Mouse (Mus musculus) adrenal gland, postnatal 4 days (tissue): Measurements from ENCODE around the gene Snx5. TPM values are rescaled to one million over a fixed set of nuclear protein-coding genes. Genes with fewer than 3 reads are reported as not detected.

ENCODE experiments used
- DNase-seq, 2 experiments: peaks; one replicate each; pipeline ENCODE4 v3.0.0; 2021 to 2022; ENCODE audit warnings: low spot score in 2 of 2, mixed read lengths in 2 of 2
- total RNA-seq, 2 experiments: library from RNA; stranded (reverse); gene quantifications; 2 replicates each; pipeline ENCODE4 v1.2.3; 2021

Snx5 gene
- total RNA-seq, 2 experiments from 2014 or later = 136 to 138 TPM

DNA sequence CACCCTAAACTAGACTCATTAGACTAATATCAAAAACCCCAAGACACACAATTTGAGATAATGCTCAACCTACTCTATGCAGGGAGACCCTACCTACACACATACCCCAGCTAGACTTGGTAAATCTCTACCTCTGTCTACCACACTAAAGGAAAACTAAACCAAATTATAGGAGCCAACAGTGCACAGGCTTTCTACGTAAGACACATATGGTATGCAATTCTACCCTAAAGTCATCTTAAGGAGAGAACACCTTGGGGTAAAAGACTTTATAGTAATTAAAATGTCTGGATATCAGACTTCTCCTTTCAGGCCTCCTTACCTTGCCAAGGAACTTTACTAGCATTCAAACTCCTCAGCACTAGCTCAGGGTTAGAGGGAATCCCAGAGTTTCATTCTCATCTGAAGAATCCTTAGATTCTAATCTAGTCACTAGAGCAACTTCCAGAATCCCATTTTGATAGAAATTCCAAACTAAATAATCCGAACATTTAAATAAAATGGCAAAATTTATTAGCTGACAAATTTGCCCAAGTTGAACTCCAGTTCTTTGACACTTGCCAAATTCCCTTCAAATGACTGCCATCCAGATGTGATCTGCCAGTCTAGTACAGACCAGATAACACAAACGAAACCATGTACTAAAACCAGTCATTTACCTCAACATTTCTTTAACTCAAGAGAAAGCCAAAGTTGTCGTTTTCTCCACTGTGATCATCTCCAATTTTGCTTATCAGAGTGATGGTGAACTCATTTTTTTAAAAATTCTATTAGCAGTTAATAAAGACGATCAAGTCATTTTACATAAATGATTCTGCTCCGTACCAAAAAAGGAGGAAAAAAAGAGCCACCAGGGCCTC lies 2.0 kb downstream of the Snx5 start:
- no peak for DNase-seq

DNA sequence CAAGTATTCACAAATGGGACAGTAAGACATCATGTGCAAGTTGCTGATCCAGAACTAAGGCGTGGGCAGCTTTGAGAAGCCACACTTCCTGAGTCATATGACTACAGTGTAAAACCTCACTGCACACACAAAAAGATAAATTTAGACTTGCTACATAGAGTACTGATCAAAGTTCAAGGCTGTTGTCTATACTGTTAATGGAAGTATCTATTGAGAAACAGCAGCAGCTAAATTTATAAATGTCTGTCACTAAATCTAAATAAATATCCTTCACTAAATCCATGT lies 3.0 kb downstream of the Snx5 start:
- no peak for DNase-seq

DNA sequence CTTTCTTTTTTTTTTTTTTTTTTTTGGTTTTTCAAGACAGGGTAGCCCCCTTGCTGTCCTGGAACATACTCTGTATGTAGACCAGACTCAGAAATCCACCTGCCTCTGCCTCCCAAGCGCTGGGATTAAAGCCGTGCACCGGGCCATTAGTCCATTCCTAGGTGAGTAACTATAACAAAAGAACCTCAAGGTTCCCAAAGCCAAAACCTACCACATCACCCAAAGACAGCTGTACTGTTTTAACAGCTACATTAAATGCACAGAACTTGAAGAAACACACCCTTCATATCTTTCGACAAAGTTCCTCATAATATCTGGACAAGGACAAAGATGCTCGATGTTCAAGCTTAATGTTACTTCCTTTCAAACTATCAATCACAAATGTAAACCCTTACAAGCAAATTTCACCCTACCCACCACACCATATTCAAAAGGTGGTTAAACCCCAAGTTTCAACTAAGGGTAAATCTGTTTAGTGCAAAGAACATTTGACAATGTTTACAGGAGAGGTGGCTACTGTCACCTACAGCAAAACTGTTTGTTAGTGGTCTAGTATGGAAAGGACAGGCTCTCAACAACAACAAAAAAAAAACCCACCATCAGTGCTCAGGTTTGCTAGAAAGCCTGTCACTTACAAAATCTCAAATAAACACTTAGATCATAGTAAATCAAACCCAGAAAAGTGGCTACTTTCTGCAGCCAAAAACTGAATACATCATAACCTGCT lies 3.5 kb downstream of the Snx5 start:
- DNase-seq = no peak

DNA sequence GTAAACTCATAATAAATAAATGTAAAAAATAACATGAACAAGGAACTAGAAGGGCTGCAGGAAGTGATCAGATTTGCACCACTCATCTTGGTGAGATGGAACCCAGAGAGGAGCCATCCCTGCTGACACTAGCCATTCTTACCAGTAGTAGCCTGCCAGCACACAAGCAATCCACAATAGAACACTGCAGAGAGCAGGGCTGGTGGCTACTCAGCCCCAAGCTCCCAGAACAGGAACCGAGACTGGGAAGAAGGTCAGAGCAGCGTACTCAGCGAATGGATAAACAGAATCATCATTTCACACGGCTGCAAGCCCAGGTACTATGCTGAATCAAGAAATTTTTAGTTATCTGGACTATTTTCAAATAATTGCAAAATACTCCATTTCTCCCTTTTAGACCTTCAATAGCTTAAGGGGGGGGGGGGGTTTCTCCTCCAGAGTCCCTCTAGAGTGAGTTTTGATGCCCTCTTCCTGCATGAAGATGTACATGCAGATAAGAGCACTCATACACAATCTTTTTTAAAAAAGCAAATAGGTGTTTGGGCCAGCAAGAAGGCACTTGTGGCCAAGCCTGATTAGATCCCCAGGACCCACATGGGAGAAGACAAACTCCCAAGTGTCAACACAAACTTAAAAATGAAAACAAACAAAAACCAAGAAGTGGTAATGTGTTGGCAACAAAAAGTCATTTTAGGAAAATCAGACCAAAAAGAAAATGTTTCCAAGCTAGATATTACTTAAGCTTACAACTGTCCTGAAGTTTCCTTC lies 4.6 kb downstream of the Snx5 start:
- DNase-seq = no peak

DNA sequence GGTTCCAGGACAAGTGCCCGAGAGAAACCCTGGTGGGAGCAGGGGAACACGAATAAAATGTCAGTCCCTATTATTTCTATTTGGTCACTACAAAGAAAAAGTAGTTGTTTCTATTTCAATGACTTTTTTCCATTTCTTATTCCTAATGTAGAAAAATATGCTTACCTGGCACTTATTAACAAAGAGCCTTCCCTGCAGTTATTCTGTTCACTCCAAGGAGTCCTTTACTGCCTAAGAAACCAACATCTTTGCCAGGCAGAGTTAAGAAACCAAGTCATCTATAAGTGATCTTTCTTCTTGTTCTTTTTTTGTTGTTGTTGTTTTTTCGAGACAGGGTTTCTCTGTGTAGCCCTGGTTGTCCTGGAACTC lies 5.6 kb downstream of the Snx5 start:
- DNase-seq = no peak

DNA sequence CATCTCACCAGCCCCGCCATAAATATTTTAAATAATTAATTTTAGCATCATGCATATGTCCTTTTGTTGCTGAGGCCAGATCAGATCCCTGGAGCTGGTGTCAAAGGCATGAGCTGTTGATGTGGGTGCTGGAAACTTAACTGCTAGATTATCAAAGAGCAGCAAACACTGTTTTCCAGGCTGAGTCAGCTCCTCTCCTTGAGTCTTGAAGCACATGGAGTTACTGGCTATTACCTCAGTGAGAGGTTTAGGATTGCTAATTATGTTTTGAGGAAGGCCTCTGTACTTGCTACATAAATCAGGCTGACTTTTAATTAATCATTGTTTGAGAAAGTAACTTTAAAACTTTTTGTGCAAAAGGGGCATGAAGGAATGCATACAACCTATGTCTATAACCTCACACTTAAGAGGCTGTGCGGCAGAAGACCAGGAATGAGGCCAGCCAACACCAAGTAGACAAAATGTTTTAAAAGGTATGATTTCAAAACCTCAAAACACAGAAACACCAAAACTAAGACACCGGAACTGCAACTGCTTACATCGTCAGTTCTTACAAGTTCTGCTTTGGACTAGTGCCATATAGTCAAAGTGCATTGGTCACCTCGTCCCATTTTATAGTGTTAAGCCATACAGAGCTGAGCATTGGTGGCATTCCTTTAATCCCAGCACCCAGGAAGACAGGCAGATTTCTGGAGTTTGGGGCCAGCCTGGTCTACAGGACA lies 6.1 kb downstream of the Snx5 start:
- DNase-seq = no peak

DNA sequence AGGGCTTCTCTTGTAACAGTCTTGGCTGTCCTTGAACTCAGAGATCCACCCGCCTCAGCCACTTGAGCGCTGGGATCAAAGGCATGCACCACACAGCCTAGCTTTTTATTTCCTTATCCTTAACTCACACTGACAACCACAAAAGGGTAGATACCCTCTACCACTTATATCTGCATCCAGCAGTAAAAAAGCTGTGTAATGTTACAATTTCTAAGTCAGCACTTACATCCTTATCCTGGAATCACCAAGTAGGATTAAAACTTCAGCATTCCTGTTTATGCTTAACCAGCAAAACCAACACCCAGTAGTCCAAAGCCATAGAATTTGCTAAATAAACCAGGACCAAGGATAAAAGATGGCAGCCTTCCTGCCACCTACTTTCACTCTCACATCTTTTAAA lies 7.9 kb downstream of the Snx5 start:
- no peak for DNase-seq

DNA sequence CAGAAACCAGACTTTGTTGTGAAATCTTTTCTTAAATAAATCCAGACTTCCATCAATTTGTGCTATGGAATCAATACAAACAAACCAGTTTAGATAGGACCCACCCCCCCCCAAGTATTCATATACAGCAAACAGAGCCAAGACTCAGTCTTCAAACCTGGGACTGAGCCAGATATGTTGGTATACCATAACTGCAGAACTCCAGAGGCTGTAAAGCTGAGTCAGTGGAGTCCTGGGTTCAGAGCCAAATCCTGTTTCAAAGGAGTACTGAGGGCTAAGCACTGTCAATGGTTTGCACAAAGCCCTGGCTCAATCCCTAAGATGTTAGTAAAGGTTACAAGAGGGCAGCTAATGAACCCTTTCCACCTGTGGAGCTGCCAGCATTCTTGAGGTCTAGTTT lies 20.6 kb downstream of the Snx5 start:
- DNase-seq = no peak

DNA sequence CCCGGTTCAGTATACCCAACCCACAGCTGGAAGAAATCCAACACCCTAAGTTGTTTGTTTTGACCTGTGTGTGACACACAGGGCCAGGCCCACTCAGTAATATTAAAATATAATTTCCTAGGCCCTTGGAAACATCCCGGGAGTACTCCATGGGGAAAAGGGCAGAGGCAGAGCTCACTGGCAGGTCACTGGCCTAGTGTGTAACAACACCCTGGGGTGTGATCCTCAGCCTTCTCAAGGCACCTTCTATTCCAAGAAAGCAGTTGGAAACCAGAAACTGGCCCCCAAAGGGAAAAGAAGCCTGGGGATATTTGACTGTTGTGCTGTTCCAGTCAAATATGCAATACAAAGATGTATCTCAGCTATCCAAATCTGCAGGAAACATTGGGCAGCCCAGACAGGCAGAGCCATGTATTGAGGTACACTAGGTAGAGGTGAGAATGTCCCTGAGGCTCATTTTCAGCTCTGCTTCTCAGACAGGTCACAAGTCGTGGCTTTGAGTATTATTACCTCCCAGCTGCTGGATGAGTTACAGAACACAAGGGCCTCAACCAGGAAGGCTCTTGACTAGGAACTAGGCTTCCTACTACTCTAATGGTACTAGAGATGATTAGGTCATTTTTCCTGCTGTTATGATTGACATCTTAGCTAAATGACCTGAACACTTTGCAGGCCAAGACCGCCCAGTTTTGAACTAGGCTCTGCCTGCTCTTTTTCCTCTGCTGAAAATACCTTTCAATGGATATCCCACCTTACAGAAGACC lies 21.9 kb downstream of the Snx5 start:
- DNase-seq = no peak

DNA sequence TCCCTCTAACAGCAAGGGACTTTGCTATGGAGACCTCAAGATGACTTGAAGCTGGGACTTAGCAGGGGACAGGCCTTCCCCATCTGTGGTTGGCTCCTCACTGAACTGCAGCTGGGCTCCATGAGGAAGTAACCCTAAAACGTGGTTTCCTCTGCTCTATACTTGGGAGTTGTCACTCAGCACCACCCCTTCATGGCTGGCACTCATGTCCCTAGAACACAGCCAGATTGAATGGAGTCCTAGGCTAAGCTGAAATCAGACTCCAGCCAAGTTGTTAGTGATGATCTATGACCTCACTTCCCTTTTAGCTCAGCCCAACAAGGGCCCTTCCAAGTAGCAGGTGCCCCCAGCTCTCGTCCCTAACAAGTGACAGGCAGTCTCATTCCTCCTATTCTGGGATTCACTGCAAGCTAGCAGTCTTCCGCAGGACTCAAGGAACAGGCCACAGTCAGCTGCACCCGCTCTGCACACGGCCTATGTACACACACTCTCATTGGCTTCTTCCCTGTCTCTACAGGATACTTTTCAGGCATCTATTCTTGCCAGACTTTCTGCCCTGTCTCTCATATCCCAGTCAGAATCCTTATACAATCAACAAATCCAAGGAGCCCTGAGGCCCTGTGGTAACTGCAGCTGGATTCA lies 23.2 kb downstream of the Snx5 start:
- no peak for DNase-seq

DNA sequence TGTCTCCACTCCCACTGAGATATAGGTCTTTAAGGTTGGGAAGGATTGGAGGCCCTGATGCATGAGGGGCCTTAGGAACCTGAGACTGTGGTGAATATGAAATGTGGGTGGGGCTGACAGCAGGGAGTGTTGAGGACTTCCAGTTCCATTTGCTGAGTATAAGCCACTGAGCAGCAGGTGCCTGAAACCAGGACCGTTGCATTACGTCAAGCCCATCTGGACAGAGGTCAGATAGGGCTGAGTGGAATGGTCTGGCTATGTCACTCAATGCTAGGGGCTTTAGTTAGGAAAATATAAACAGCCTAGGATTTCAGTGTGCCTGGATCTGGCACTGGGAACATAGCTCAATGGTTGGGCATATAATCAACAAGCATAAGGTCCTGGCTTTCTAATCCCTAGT lies 24.4 kb downstream of the Snx5 start:
- DNase-seq = no peak

DNA sequence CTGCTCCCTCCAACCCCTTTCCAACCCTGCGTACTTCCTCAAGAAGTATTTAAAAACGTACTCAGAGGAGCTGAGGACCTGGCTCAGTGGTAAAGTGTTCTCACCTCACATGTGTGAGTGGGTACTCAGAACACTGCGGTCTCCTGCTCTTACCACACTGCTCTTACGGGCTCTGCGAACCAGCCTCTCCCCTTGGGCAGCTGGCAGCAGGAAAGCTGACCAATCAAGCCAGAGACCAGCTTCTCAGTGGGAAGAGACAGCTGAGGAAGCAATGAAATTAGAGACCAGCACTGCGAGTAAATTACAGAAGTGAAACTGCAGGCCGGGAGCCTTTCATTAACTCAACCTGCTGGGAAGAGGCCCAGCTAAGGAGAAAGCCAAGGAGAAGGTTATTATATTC lies 25.2 kb downstream of the Snx5 start:
- no peak for DNase-seq

DNA sequence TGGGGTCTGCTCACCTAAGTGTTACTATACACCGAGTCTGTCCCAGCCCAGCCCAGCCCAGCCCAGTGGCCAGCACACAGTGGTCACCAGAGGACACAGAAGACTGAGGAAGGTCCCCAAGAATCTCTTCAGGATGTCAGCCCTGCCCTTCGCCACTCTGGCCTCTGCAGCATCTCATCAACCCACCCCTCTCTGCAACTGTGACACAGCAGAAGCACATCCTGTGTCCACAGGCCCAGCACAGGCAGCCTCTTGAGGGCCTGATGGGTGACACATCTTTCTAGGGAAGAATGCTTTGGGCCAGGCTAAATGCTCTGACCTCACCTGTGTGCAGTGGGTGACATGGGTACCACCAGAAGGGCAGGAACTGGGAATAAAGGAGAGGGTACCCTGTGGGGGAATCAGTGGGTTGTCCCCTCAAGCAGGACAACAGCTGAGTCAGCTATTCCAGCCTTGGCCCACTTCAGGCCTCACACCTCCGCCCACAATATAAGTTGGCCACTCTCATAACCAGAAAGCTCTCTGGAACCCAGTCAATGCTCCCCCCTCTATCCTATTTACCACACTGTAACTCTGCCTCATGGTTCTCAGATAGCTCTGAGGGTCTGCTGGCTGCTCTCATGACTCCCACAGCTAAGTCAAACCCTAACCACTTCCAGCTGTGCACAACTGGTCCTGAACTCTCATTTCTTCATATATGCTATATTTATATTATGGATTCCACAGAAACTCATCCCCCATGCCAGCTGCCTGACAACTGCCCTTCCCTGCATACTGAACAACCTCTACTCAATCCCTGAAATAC lies 30.4 kb downstream of the Snx5 start:
- no peak for DNase-seq

DNA sequence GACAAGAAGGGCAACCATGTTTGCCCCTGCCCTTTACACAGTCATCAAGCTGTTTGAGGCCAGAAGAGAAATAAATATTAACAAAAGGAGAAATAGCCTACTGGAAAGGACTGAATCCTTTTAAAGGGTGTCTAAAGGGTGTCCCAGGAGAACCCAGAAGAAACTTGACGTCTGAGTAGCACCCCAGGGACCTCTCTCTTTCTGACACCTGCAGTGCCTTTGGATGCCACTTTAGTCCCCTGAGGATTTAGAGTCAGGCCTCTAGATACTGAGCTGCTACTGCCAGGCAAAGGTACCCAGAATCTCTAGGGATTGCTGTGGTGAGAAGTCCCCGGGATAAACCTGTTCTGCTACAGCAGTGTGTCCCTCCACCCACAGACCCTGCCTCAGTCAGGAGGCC lies 31.4 kb downstream of the Snx5 start:
- no peak for DNase-seq

DNA sequence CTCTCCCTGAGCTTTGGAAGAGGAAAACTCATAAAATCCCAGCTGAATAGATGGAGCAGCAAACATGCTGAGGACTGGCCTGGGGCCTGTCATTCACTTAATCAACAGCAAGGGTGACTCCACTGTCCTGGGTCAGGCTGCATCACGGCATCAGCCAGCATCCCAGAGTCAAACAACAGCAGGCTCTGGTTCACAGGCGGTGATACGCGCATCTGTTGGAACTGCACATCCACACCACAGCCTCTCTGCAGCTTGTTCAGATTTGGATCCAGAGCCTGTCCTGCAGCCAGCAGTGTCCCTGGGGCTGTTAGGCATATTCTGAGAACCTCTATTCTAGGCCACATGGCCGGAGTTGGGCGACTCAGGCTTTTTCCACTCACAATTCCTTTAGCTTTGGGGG lies 32.4 kb downstream of the Snx5 start:
- DNase-seq = no peak

DNA sequence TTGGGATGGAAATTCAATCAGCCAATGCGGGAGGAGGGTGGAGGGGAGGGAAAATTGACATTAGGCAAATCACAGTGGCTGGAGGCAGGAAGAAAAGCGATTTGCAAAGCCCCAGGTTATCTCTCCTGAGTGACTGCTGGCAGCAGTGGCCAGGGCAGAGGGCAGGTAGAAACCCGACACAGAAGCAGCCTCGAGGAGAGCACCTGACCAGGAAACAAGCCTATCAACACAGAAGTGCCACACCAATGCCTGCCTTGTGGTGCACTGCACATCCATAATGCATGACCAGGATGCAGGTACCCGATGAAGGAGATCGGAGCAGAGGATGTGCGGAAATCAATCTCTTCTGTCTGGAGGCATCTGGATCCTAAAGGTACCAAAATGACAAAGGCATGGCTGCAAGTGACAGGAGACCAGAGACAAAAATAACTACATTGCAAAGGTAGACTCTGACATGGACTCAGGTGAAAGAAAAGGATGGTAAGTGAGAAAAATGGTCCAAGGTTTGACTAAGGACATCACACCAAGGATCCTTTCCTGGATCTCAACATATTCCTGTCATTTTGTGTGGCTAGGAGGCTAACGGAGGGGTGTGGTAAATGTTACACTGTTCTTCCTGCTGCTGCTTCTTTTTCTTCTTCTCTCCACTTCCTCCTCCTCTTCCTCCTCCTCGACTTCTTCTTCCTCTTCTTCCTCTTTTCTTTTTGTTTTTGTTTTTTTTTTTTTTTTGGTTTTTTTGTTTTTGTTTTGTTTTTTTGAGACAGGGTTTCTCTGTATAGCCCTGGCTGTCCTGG lies 33.7 kb downstream of the Snx5 start:
- DNase-seq = no peak

DNA sequence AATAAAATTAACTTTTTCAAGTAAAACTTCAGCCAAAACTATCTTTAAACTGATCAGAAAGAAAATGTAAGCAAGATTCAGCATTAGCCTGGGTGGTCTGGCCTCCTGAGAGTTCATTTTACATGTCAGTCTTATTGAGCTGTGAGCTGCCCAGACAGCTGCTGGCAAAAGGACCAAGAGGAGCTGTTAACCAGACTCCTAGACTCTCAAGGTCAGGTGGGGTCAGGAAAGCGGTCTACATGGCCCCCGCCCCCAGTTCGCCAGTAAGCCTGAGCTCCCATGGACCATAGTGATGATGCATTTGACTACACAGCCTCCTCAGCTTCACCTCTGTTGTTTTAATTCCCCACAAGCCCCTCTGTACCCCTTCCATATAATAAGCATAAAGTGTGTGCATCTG lies 34.9 kb downstream of the Snx5 start:
- DNase-seq = no peak

DNA sequence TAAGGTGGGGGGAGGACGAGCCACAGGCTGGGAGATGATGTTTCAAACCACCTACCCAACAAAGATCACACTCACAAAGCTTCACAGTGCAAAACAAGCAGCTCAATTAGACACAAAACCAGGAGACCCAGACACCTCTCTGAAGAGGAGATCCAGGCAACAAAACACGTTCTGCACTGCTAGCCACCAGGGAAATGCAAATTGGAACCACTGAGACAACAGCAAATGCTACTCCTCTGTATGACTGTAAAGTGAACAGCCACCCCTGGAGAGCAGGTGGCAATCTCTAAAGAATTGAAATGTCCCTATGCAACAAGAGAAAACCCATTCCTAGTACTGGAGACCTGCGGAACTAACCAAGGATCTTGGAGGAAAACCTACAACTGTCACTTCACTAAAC lies 37.2 kb downstream of the Snx5 start:
- DNase-seq = no peak

DNA sequence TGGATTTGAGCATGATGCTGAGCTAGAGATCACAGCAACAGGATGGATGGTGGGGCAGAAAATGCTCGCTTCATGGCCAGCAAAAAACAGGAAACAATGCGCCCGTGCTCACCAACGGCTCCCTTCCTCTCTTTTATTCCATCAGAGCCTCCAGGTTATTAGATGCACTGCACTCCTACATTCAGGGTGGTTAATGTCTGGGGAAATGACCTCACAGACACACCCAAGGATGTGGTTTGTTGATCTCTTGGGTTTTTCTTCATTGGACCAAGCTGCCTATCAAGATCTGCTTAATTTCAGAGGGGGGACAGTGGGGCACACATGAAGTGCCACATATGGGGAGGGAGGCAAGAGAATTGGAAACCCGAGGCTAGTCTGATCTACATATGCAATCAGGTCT lies 39.6 kb downstream of the Snx5 start:
- no peak for DNase-seq
